In genomic region chr10:81608308-81608707, GRCm38 (mm10) we compare ENCODE assay signal across 19 mouse cellular contexts. TPM values are rescaled to one million over a fixed set of nuclear protein-coding genes. Genes with fewer than 3 reads are reported as not detected.
A peak's percentile ranks its signal among the peaks of the same experiment; 100 is the strongest.
DNase-seq lines count a peak whose midpoint lies in the region; ATAC-seq and TF ChIP-seq lines count a peak whose summit lies in the region.
"Had no signal": no experiment of that assay in that cellular context is flagged by ENCODE, and none has a peak within 500 bp of the region (broad histone marks: within the 10 kb centered on the region; RNA-seq: fewer than 3 reads in every experiment).

No protein-coding gene starts in this region.

- TF ChIP-seq POLR2A in liver, adult 2 months (IDR thresholded peaks at IDR 0.05; ENCODE audit: extremely low read depth, insufficient read depth, low read length): no peak
- TF ChIP-seq POLR2A in ES-Bruce4 (IDR thresholded peaks at IDR 0.05; ENCODE audit: insufficient read depth, low read length): no peak

- H3K79me2 ChIP-seq in liver, adult 2 months (ENCODE audit: control insufficient read depth, insufficient read depth, low read length): no peaks in the 10 kb centered on the region

- no peak for TF ChIP-seq EP300 in heart, postnatal 0 days (IDR thresholded peaks at IDR 0.05; ENCODE audit: low read depth)
- no peak for TF ChIP-seq EP300 in ES-Bruce4 (IDR thresholded peaks at IDR 0.05; ENCODE audit: insufficient read depth, low read depth, low read length)

- no peak overlapping the region for H3K9ac ChIP-seq in heart, postnatal 0 days (replicated peaks; ENCODE audit: low read depth, low read length)
- no peak overlapping the region for H3K9ac ChIP-seq in heart, embryonic 11.5 days (ENCODE audit: low read depth, low read length)
- H3K9ac ChIP-seq in liver, adult 2 months (ENCODE audit: low read depth, low read length): no peak overlapping the region
- no peak overlapping the region for H3K9ac ChIP-seq in ES-Bruce4 (ENCODE audit: low read depth, poor library complexity, severe bottlenecking)
- H3K9ac ChIP-seq: embryonic facial prominence, embryonic 12.5 days; forebrain, embryonic 15.5 days; heart, embryonic 15.5 days; limb, embryonic 13.5 days; lung, embryonic 15.5 days; midbrain, embryonic 12.5 days; neural tube, embryonic 12.5 days had no signal

- H3K9me3 ChIP-seq in heart, postnatal 0 days (replicated peaks; ENCODE audit: control insufficient read depth, low read length): no peaks in the 10 kb centered on the region
- no peaks in the 10 kb centered on the region; the same call in 1 of the 2 replicates for H3K9me3 ChIP-seq in heart, embryonic 11.5 days (replicated peaks; ENCODE audit: control insufficient read depth, low read length)
- no peaks in the 10 kb centered on the region for H3K9me3 ChIP-seq in ES-Bruce4 (replicated peaks; ENCODE audit: control insufficient read depth, insufficient read depth, low read length, poor library complexity, severe bottlenecking)
- H3K9me3 ChIP-seq: embryonic facial prominence, embryonic 12.5 days; forebrain, embryonic 15.5 days; heart, embryonic 15.5 days; lung, embryonic 15.5 days; midbrain, embryonic 12.5 days; neural tube, embryonic 12.5 days had no signal

- H3K27me3 ChIP-seq in heart, postnatal 0 days (ENCODE audit: control insufficient read depth, insufficient read depth, low read length): no peaks in the 10 kb centered on the region
- no peaks in the 10 kb centered on the region for H3K27me3 ChIP-seq in heart, embryonic 11.5 days (ENCODE audit: control insufficient read depth, insufficient read depth, low read length)
- H3K27me3 ChIP-seq in liver, adult 2 months (ENCODE audit: control insufficient read depth, insufficient read depth, low read length): no peaks in the 10 kb centered on the region; the same call in 1 of the 2 replicates
- no peaks in the 10 kb centered on the region for H3K27me3 ChIP-seq in ES-Bruce4 (ENCODE audit: control insufficient read depth, insufficient read depth, low read length, poor library complexity, severe bottlenecking)
- H3K27me3 ChIP-seq: embryonic facial prominence, embryonic 12.5 days; forebrain, embryonic 15.5 days; heart, embryonic 15.5 days; limb, embryonic 13.5 days; lung, embryonic 15.5 days; neural tube, embryonic 12.5 days had no signal

- H3K4me3 ChIP-seq in heart, postnatal 0 days (ENCODE audit: low read depth, low read length): no peak overlapping the region
- no peak overlapping the region for H3K4me3 ChIP-seq in heart, embryonic 11.5 days (ENCODE audit: low read depth, low read length)
- no peak overlapping the region for H3K4me3 ChIP-seq in liver, adult 2 months (ENCODE audit: insufficient read depth, low read depth, low read length)
- H3K4me3 ChIP-seq in ES-Bruce4 (ENCODE audit: low read depth, low read length): no peak overlapping the region
- H3K4me3 ChIP-seq: embryonic facial prominence, embryonic 12.5 days; forebrain, embryonic 15.5 days; heart, embryonic 15.5 days; limb, embryonic 13.5 days; lung, embryonic 15.5 days; midbrain, embryonic 12.5 days; neural tube, embryonic 12.5 days had no signal

- no peak overlapping the region for H3K27ac ChIP-seq in heart, postnatal 0 days (ENCODE audit: low read depth)
- H3K27ac ChIP-seq in heart, embryonic 11.5 days (ENCODE audit: low read depth, low read length): no peak overlapping the region
- no peak overlapping the region for H3K27ac ChIP-seq in liver, adult 2 months (replicated peaks; ENCODE audit: insufficient read depth, low read depth, low read length)
- H3K27ac ChIP-seq in ES-Bruce4 (ENCODE audit: insufficient read depth, low read length): no peak overlapping the region
- H3K27ac ChIP-seq: embryonic facial prominence, embryonic 12.5 days; forebrain, embryonic 15.5 days; heart, embryonic 15.5 days; limb, embryonic 13.5 days; lung, embryonic 15.5 days; midbrain, embryonic 12.5 days; neural tube, embryonic 12.5 days had no signal

- TF ChIP-seq CTCF in heart, postnatal 0 days (IDR thresholded peaks at IDR 0.05; ENCODE audit: low read depth): peak; percentile 28; the same call in 1 of the 2 replicates
- peak; percentile 30; the same call in 1 of the 2 replicates for TF ChIP-seq CTCF in liver, adult 2 months (IDR thresholded peaks at IDR 0.05; ENCODE audit: low read depth, low read length)
- TF ChIP-seq CTCF in ES-Bruce4 (IDR thresholded peaks at IDR 0.05; ENCODE audit: low read depth, low read length): peak; percentile 63

- peaks cover 6% of the 10 kb centered on the region; the same call in 1 of the 2 replicates for H3K4me1 ChIP-seq in heart, postnatal 0 days (ENCODE audit: control insufficient read depth, insufficient read depth)
- peaks cover 3% of the 10 kb centered on the region; the same call in 1 of the 2 replicates for H3K4me1 ChIP-seq in heart, embryonic 11.5 days (ENCODE audit: control insufficient read depth, insufficient read depth, low read length)
- peaks cover 7% of the 10 kb centered on the region for H3K4me1 ChIP-seq in liver, adult 2 months (ENCODE audit: control insufficient read depth, insufficient read depth, low read length)
- no peaks in the 10 kb centered on the region for H3K4me1 ChIP-seq in ES-Bruce4 (ENCODE audit: control insufficient read depth, insufficient read depth, low read length)

- ATAC-seq in heart, postnatal 0 days (ENCODE audit: insufficient read depth, low read depth): no peak
- ATAC-seq in heart, embryonic 11.5 days (replicated peaks; ENCODE audit: insufficient number of reproducible peaks, low FRiP score, low TSS enrichment): no peak
- no peak for ATAC-seq in erythroblast, adult 5-6 weeks (replicated peaks; ENCODE audit: low FRiP score, poor library complexity, severe bottlenecking)
- ATAC-seq: CD4-positive, CD25-positive, alpha-beta regulatory T cell, adult 4 months; forebrain, embryonic 15.5 days had no signal

- no peaks in the 10 kb centered on the region for H3K36me3 ChIP-seq in heart, postnatal 0 days (replicated peaks; ENCODE audit: control insufficient read depth, insufficient read depth, low read length)
- no peaks in the 10 kb centered on the region for H3K36me3 ChIP-seq in heart, embryonic 11.5 days (ENCODE audit: control insufficient read depth, insufficient read depth, low read length)
- no peaks in the 10 kb centered on the region for H3K36me3 ChIP-seq in liver, adult 2 months (ENCODE audit: control insufficient read depth, insufficient read depth, low read length)
- H3K36me3 ChIP-seq in ES-Bruce4 (ENCODE audit: control insufficient read depth, insufficient read depth, low read length, poor library complexity, severe bottlenecking): no peaks in the 10 kb centered on the region
- H3K36me3 ChIP-seq: embryonic facial prominence, embryonic 12.5 days; forebrain, embryonic 15.5 days; heart, embryonic 15.5 days; lung, embryonic 15.5 days had no signal

- no peak for DNase-seq in heart, postnatal 0 days (ENCODE audit: low spot score)
- no peak for DNase-seq in liver, adult 2 months (ENCODE audit: extremely low read depth, low read depth, low spot score)
- no peak for DNase-seq in liver
- peak; percentile 44 for DNase-seq in A20 (ENCODE audit: low read depth, low spot score)
- no peak for DNase-seq in urinary bladder, postnatal 4 days (ENCODE audit: low spot score in 2 of 2)
- DNase-seq: kidney, adult 8-10 months; kidney, postnatal 4 days; thymus, adult 18-20 months had no signal

- WGBS in heart, postnatal 0 days: 85% methylated on average over 1 of the region's 1 CpGs
- WGBS in heart, embryonic 11.5 days (ENCODE audit: insufficient replicate concordance): 74% methylated on average over 1 of the region's 1 CpGs
- 90% methylated on average over 1 of the region's 1 CpGs for WGBS in liver, adult 2 months

- H3K4me2 ChIP-seq in heart, postnatal 0 days (ENCODE audit: low read depth, low read length): no peak overlapping the region
- no peak overlapping the region for H3K4me2 ChIP-seq in heart, embryonic 11.5 days
- H3K4me2 ChIP-seq: embryonic facial prominence, embryonic 12.5 days; forebrain, embryonic 15.5 days; heart, embryonic 15.5 days; limb, embryonic 13.5 days; lung, embryonic 15.5 days; midbrain, embryonic 12.5 days; neural tube, embryonic 12.5 days had no signal

RNA-seq across cellular contexts. Expression of gene BC025920, which starts 2.2 kb away (rescaled TPM):
- total RNA-seq in heart, postnatal 0 days (2014; rRNA removed; ENCODE audit: low replicate concordance): 1.7 and 2.7 TPM in 2 replicates
- polyA plus RNA-seq in heart, postnatal 0 days (2015; fragmentation: Nextera tagmentation; extraction: Ambion mirVana): 0.38 and 0.44 TPM in 2 replicates
- 0.25 and 0.63 TPM in 2 replicates for polyA plus RNA-seq in heart, embryonic 11.5 days (2014; fragmentation: Nextera tagmentation; extraction: Ambion mirVana)
- 0.55 and 0.67 TPM in 2 replicates for total RNA-seq in liver, adult 2 months (2014; rRNA removed)
- polyA plus RNA-seq in liver, adult 2 months (2012; rRNA removed): 0.29 and 0.56 TPM in 2 replicates
- polyA plus RNA-seq in ES-Bruce4 (2011; ENCODE audit: insufficient read depth, insufficient read length, low read depth, missing spikeins): 3.2 and 3.9 TPM in 2 replicates
- 2.9 and 6.0 TPM in 2 replicates for total RNA-seq in erythroblast, adult 5-6 weeks (2015; ENCODE audit: low replicate concordance)
- 2.0 and 8.8 TPM in 2 replicates for total RNA-seq in erythroblast, adult 5-6 weeks (2017; ENCODE audit: low replicate concordance)

RNA-seq across cellular contexts. Expression of gene Tle6, which starts 7.4 kb away (rescaled TPM):
- total RNA-seq in heart, postnatal 0 days (2014; rRNA removed; ENCODE audit: low replicate concordance): 18.6 and 41.4 TPM in 2 replicates
- 19.3 and 23.1 TPM in 2 replicates for polyA plus RNA-seq in heart, postnatal 0 days (2015; fragmentation: Nextera tagmentation; extraction: Ambion mirVana)
- 25.6 and 27.3 TPM in 2 replicates for polyA plus RNA-seq in heart, embryonic 11.5 days (2014; fragmentation: Nextera tagmentation; extraction: Ambion mirVana)
- total RNA-seq in liver, adult 2 months (2014; rRNA removed): 0.94 and 1.6 TPM in 2 replicates
- 3.5 and 4.2 TPM in 2 replicates for polyA plus RNA-seq in liver, adult 2 months (2012; rRNA removed)
- polyA plus RNA-seq in ES-Bruce4 (2011; ENCODE audit: insufficient read depth, insufficient read length, low read depth, missing spikeins): 15.0 and 18.5 TPM in 2 replicates
- total RNA-seq in erythroblast, adult 5-6 weeks (2015; ENCODE audit: low replicate concordance): 1.7 and 2.7 TPM in 2 replicates
- not detected in 2 replicates for total RNA-seq in erythroblast, adult 5-6 weeks (2017; ENCODE audit: low replicate concordance)

RNA-seq across cellular contexts. Expression of gene Sirt6, which starts 19.3 kb away (rescaled TPM):
- total RNA-seq in heart, postnatal 0 days (2014; rRNA removed; ENCODE audit: low replicate concordance): 10.9 and 24.7 TPM in 2 replicates
- polyA plus RNA-seq in heart, postnatal 0 days (2015; fragmentation: Nextera tagmentation; extraction: Ambion mirVana): 16.2 and 16.6 TPM in 2 replicates
- 21.5 and 27.3 TPM in 2 replicates for polyA plus RNA-seq in heart, embryonic 11.5 days (2014; fragmentation: Nextera tagmentation; extraction: Ambion mirVana)
- 1.5 and 1.6 TPM in 2 replicates for total RNA-seq in liver, adult 2 months (2014; rRNA removed)
- polyA plus RNA-seq in liver, adult 2 months (2012; rRNA removed): 5.4 and 9.2 TPM in 2 replicates
- polyA plus RNA-seq in ES-Bruce4 (2011; ENCODE audit: insufficient read depth, insufficient read length, low read depth, missing spikeins): 15.0 and 16.6 TPM in 2 replicates
- 0.63 and 0.96 TPM in 2 replicates for total RNA-seq in erythroblast, adult 5-6 weeks (2015; ENCODE audit: low replicate concordance)
- 0.56 and 3.7 TPM in 2 replicates for total RNA-seq in erythroblast, adult 5-6 weeks (2017; ENCODE audit: low replicate concordance)

RNA-seq across cellular contexts. Expression of gene Ankrd24, which starts 20.0 kb away (rescaled TPM):
- total RNA-seq in heart, postnatal 0 days (2014; rRNA removed; ENCODE audit: low replicate concordance): 48.5 and 54.5 TPM in 2 replicates
- 8.9 and 9.1 TPM in 2 replicates for polyA plus RNA-seq in heart, postnatal 0 days (2015; fragmentation: Nextera tagmentation; extraction: Ambion mirVana)
- 7.2 and 8.1 TPM in 2 replicates for polyA plus RNA-seq in heart, embryonic 11.5 days (2014; fragmentation: Nextera tagmentation; extraction: Ambion mirVana)
- 5.6 and 6.6 TPM in 2 replicates for total RNA-seq in liver, adult 2 months (2014; rRNA removed)
- polyA plus RNA-seq in liver, adult 2 months (2012; rRNA removed): 12.8 and 19.5 TPM in 2 replicates
- polyA plus RNA-seq in ES-Bruce4 (2011; ENCODE audit: insufficient read depth, insufficient read length, low read depth, missing spikeins): 14.2 and 16.1 TPM in 2 replicates
- total RNA-seq in erythroblast, adult 5-6 weeks (2015; ENCODE audit: low replicate concordance): not detected in 2 replicates
- total RNA-seq in erythroblast, adult 5-6 weeks (2017; ENCODE audit: low replicate concordance): 0.28 and 1.1 TPM in 2 replicates

RNA-seq across cellular contexts. Expression of gene Tle2, which starts 33.9 kb away (rescaled TPM):
- 6.8 and 10.4 TPM in 2 replicates for total RNA-seq in heart, postnatal 0 days (2014; rRNA removed; ENCODE audit: low replicate concordance)
- polyA plus RNA-seq in heart, postnatal 0 days (2015; fragmentation: Nextera tagmentation; extraction: Ambion mirVana): 11.1 and 11.9 TPM in 2 replicates
- polyA plus RNA-seq in heart, embryonic 11.5 days (2014; fragmentation: Nextera tagmentation; extraction: Ambion mirVana): 17.8 and 18.3 TPM in 2 replicates
- 3.0 and 7.2 TPM in 2 replicates for total RNA-seq in liver, adult 2 months (2014; rRNA removed)
- 35.4 and 56.0 TPM in 2 replicates for polyA plus RNA-seq in liver, adult 2 months (2012; rRNA removed)
- 3.1 and 3.8 TPM in 2 replicates for polyA plus RNA-seq in ES-Bruce4 (2011; ENCODE audit: insufficient read depth, insufficient read length, low read depth, missing spikeins)
- not detected in 2 replicates for total RNA-seq in erythroblast, adult 5-6 weeks (2015; ENCODE audit: low replicate concordance)
- not detected in 2 replicates for total RNA-seq in erythroblast, adult 5-6 weeks (2017; ENCODE audit: low replicate concordance)
